Mouse (Mus musculus): ENCODE results near the gene Alkal2. TPM values are rescaled to one million over a fixed set of nuclear protein-coding genes. Genes with fewer than 3 reads are reported as not detected.
A peak's percentile ranks its signal among the peaks of the same experiment; 100 is the strongest.

The Alkal2 gene
- polyA plus RNA-seq, 1 experiment from 2014 or later = 0.82 TPM

GRCm38 (mm10) chr12:30883592-30883985 lies 533 bp upstream of the Alkal2 start:
- peak overlapping the region; percentile 54 for H3K9ac ChIP-seq (replicated peaks; ENCODE audit: low read depth, low read length)
- peaks cover 12% of the 10 kb centered on the region for H3K4me1 ChIP-seq (replicated peaks; ENCODE audit: control insufficient read depth, insufficient read depth, low read length)
- H3K4me3 ChIP-seq (replicated peaks; ENCODE audit: low read length) = peak overlapping the region; percentile 59
- peaks cover 43% of the 10 kb centered on the region for H3K27me3 ChIP-seq (replicated peaks; ENCODE audit: control insufficient read depth, insufficient read depth, low read length)
- 16% methylated on average over 4 of the region's 4 CpGs for WGBS
- no peaks in the 10 kb centered on the region for H3K36me3 ChIP-seq (ENCODE audit: control insufficient read depth, insufficient read depth)
- no peak for ATAC-seq
- 0 out of 2 replicates have a peak, but pooled peaks cover 3% of the 10 kb centered on the region for H3K9me3 ChIP-seq (ENCODE audit: control insufficient read depth, low read length)
- no peak overlapping the region for H3K27ac ChIP-seq (ENCODE audit: low read length)
- peak overlapping the region; percentile 99 for H3K4me2 ChIP-seq (ENCODE audit: low read length)

DNA sequence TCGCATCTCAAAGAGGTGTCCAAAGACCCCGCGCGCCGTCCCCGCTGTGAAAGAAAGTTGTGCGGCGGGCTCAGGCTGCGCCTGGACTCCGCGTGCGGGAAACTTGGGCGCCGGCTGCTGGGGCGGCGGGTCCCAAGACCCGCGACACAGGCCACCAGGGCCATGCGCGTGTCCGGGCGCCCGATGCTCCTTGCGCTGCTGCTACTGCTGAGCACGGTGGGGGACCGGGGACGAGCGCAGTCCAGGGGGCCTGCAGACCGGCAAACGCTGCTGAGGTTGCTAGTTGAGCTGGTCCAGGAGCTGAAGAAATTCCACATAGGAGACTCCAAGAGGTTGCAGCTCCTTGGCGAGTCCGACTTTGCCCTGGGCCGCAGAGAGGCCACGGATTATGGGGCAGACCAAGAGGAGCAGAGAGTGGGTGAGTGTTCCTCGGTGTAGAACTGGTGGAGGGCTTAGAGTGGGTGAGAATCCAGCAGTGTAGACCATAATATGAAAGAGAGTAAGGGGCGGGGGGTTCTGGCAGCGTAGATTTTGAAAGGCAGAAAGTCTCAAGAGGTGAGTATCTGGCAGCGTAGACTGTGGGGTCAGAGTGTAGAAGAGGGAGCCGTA lies 604 bp downstream of the Alkal2 start:
- Histone ChIP-seq H3K4me2 (ENCODE audit: low read length) (peak overlapping the region; percentile 99), H3K4me3 (replicated peaks; ENCODE audit: low read length) (peak overlapping the region; percentile 59), H3K27me3 (replicated peaks; ENCODE audit: control insufficient read depth, insufficient read depth, low read length) (peaks cover 43% of the 10 kb centered on the region), H3K27ac (ENCODE audit: low read length) (no peak overlapping the region), H3K9ac (replicated peaks; ENCODE audit: low read depth, low read length) (peak overlapping the region; percentile 54), H3K4me1 (replicated peaks; ENCODE audit: control insufficient read depth, insufficient read depth, low read length) (peaks cover 12% of the 10 kb centered on the region), H3K36me3 (ENCODE audit: control insufficient read depth, insufficient read depth) (no peaks in the 10 kb centered on the region), H3K9me3 (ENCODE audit: control insufficient read depth, low read length) (0 out of 2 replicates have a peak, but pooled peaks cover 3% of the 10 kb centered on the region)
- WGBS = 7% methylated on average over 36 of the region's 39 CpGs
- ATAC-seq = peak; percentile 55

DNA sequence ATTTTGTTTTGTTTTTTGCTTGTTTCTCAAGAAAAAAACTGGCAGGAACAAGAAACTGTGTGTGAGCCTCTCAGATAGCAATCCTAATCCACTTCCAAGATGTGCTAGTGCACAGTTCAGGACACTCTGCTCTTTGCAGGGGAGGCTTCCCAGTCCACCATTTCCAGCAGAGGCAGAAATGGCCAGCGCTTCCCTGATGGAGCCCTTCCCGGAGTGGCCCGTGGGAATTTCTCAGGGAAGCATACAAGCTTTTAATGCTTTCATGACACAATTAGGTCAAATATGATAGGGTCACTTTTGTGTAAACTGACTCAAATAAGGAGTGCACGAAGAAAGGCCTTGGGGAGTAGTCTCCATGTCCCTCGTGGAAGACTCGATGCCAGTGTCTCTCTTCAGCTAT lies 1.8 kb downstream of the Alkal2 start:
- H3K4me2 ChIP-seq (ENCODE audit: low read length) = no peak overlapping the region
- H3K9me3 ChIP-seq (ENCODE audit: control insufficient read depth, low read length) = 0 out of 2 replicates have a peak, but pooled peaks cover 3% of the 10 kb centered on the region
- peaks cover 12% of the 10 kb centered on the region for H3K4me1 ChIP-seq (replicated peaks; ENCODE audit: control insufficient read depth, insufficient read depth, low read length)
- no peak overlapping the region for H3K4me3 ChIP-seq (replicated peaks; ENCODE audit: low read length)
- no peak overlapping the region for H3K9ac ChIP-seq (replicated peaks; ENCODE audit: low read depth, low read length)
- H3K27ac ChIP-seq (ENCODE audit: low read length) = no peak overlapping the region
- ATAC-seq = no peak
- H3K27me3 ChIP-seq (replicated peaks; ENCODE audit: control insufficient read depth, insufficient read depth, low read length) = peaks cover 43% of the 10 kb centered on the region
- WGBS = 85% methylated on average over 6 of the region's 6 CpGs
- no peaks in the 10 kb centered on the region for H3K36me3 ChIP-seq (ENCODE audit: control insufficient read depth, insufficient read depth)

DNA sequence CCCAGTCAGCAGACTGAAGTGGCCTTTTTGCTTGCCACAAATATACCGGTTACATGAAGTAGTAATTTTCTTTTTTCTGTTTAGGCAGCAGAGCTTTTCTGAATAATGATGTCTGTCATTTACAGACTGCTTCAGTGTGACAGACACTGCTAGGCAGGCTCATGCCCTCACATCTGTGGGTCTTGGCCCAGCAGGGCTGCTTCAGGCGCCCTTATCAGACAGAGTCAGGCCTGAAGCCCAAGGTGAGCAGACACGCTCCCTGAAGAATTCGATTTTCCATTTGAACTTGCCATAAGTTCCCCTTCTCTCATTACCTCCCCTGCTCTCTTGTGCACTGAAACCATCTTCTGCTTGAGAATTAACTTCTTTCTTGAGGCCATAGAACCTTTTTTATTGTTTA lies 3.9 kb downstream of the Alkal2 start:
- no peak overlapping the region for H3K4me2 ChIP-seq (ENCODE audit: low read length)
- peaks cover 35% of the 10 kb centered on the region for H3K27me3 ChIP-seq (replicated peaks; ENCODE audit: control insufficient read depth, insufficient read depth, low read length)
- no peak overlapping the region for H3K9ac ChIP-seq (replicated peaks; ENCODE audit: low read depth, low read length)
- H3K4me3 ChIP-seq (replicated peaks; ENCODE audit: low read length) = no peak overlapping the region
- no peaks in the 10 kb centered on the region for H3K9me3 ChIP-seq (ENCODE audit: control insufficient read depth, low read length)
- H3K27ac ChIP-seq (ENCODE audit: low read length) = no peak overlapping the region
- H3K36me3 ChIP-seq (ENCODE audit: control insufficient read depth, insufficient read depth) = no peaks in the 10 kb centered on the region
- H3K4me1 ChIP-seq (replicated peaks; ENCODE audit: control insufficient read depth, insufficient read depth, low read length) = peaks cover 12% of the 10 kb centered on the region
- no peak for ATAC-seq
- 84% methylated on average over 4 of the region's 4 CpGs for WGBS

DNA sequence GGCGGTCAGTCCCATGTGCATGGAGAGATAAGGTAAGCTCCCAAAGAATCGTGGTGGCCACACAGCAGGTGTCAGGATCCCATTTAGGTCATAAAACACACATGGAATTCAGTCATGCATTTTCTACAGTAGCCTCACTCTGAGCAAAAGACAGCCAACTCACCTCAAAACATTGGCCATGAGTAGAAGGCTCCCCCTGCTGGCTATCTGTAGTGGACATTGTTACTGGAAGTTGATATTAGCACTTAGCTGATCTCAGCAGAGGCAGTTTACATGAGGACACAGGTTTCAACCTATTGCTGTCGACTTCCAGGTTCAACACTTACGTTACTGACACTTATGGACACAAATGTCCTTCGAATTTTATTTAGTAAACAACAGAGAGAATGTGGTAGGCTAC lies 5.9 kb downstream of the Alkal2 start:
- no peak overlapping the region for H3K9ac ChIP-seq (replicated peaks; ENCODE audit: low read depth, low read length)
- 46% methylated on average over 5 of the region's 5 CpGs for WGBS
- H3K4me1 ChIP-seq (replicated peaks; ENCODE audit: control insufficient read depth, insufficient read depth, low read length) = no peaks in the 10 kb centered on the region
- no peak for ATAC-seq
- no peak overlapping the region for H3K27ac ChIP-seq (ENCODE audit: low read length)
- H3K4me3 ChIP-seq (replicated peaks; ENCODE audit: low read length) = no peak overlapping the region
- H3K27me3 ChIP-seq (replicated peaks; ENCODE audit: control insufficient read depth, insufficient read depth, low read length) = peaks cover 17% of the 10 kb centered on the region
- no peaks in the 10 kb centered on the region for H3K9me3 ChIP-seq (ENCODE audit: control insufficient read depth, low read length)
- H3K4me2 ChIP-seq (ENCODE audit: low read length) = no peak overlapping the region
- no peaks in the 10 kb centered on the region for H3K36me3 ChIP-seq (ENCODE audit: control insufficient read depth, insufficient read depth)

GRCm38 (mm10) chr12:30891438-30891837 lies 7.3 kb downstream of the Alkal2 start:
- H3K4me3 ChIP-seq (replicated peaks; ENCODE audit: low read length) = no peak overlapping the region
- H3K9ac ChIP-seq (replicated peaks; ENCODE audit: low read depth, low read length) = no peak overlapping the region
- H3K27me3 ChIP-seq (replicated peaks; ENCODE audit: control insufficient read depth, insufficient read depth, low read length) = peaks cover 6% of the 10 kb centered on the region; the same call in 1 of the 2 replicates
- H3K4me1 ChIP-seq (replicated peaks; ENCODE audit: control insufficient read depth, insufficient read depth, low read length) = no peaks in the 10 kb centered on the region
- WGBS = 87% methylated on average over 7 of the region's 7 CpGs
- ATAC-seq = no peak
- H3K4me2 ChIP-seq (ENCODE audit: low read length) = no peak overlapping the region
- no peaks in the 10 kb centered on the region for H3K36me3 ChIP-seq (ENCODE audit: control insufficient read depth, insufficient read depth)
- no peak overlapping the region for H3K27ac ChIP-seq (ENCODE audit: low read length)
- no peaks in the 10 kb centered on the region for H3K9me3 ChIP-seq (ENCODE audit: control insufficient read depth, low read length)

- H3K27ac ChIP-seq (ENCODE audit: low read length) = no peak overlapping the region
- no peaks in the 10 kb centered on the region for H3K36me3 ChIP-seq (ENCODE audit: control insufficient read depth, insufficient read depth)
- no peak overlapping the region for H3K4me2 ChIP-seq (ENCODE audit: low read length)
- H3K9me3 ChIP-seq (ENCODE audit: control insufficient read depth, low read length) = no peaks in the 10 kb centered on the region
- H3K9ac ChIP-seq (replicated peaks; ENCODE audit: low read depth, low read length) = no peak overlapping the region
- H3K4me1 ChIP-seq (replicated peaks; ENCODE audit: control insufficient read depth, insufficient read depth, low read length) = no peaks in the 10 kb centered on the region
- no peak overlapping the region for H3K4me3 ChIP-seq (replicated peaks; ENCODE audit: low read length)
- no peak for ATAC-seq
- 95% methylated on average over 4 of the region's 4 CpGs for WGBS
- H3K27me3 ChIP-seq (replicated peaks; ENCODE audit: control insufficient read depth, insufficient read depth, low read length) = no peaks in the 10 kb centered on the region
Observed at GRCm38 (mm10) chr12:30897039-30897438, 12.9 kb downstream of the Alkal2 start.

DNA sequence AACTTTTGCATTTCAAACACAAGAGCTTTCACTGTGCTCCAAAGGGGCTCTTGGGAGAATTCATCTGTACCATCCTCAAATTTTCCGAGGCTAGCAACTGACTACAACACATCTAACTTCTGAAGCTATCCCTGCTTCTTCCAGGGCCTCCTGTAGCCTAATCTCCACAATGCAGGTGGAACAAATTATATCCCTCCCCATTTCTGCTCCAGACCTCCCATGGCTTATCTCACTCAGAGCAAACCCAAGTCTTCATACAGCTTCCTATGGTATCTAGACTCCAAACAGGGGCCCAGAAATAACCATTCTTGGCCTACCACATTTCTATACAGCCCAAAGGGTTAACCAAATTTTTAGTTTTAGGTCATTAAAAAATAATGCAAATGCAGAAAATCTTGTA lies 24.5 kb downstream of the Alkal2 start:
- H3K4me3 ChIP-seq (replicated peaks; ENCODE audit: low read length) = no peak overlapping the region
- ATAC-seq = no peak
- no peak overlapping the region for H3K9ac ChIP-seq (replicated peaks; ENCODE audit: low read depth, low read length)
- WGBS = 88% methylated on average over 1 of the region's 1 CpGs
- peaks cover 15% of the 10 kb centered on the region for H3K4me1 ChIP-seq (replicated peaks; ENCODE audit: control insufficient read depth, insufficient read depth, low read length)
- H3K36me3 ChIP-seq (ENCODE audit: control insufficient read depth, insufficient read depth) = peaks cover 1% of the 10 kb centered on the region
- H3K27me3 ChIP-seq (replicated peaks; ENCODE audit: control insufficient read depth, insufficient read depth, low read length) = no peaks in the 10 kb centered on the region
- no peak overlapping the region for H3K27ac ChIP-seq (ENCODE audit: low read length)
- no peak overlapping the region for H3K4me2 ChIP-seq (ENCODE audit: low read length)
- H3K9me3 ChIP-seq (ENCODE audit: control insufficient read depth, low read length) = no peaks in the 10 kb centered on the region

DNA sequence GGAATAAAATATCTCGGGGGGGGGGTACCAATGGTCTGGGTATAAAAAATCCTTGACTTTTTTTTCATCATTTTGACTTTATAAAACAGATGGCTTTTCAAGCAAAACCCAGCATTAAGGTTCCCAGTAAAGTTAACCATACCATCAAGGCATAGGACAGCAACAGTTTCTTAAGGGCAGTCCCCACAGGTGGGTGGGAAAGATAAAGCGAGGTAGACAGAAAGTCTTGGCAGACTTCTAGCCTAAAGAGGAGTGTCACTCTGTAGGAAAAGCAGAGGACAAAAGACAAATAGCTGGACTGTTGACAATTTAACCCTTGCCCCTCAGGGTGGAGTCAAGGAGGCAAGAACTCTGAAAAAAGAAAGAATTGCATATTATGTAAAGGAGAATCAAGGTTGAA lies 25.8 kb downstream of the Alkal2 start:
- 94% methylated on average over 2 of the region's 2 CpGs for WGBS
- Histone ChIP-seq H3K27me3 (replicated peaks; ENCODE audit: control insufficient read depth, insufficient read depth, low read length) (no peaks in the 10 kb centered on the region), H3K9me3 (ENCODE audit: control insufficient read depth, low read length) (no peaks in the 10 kb centered on the region), H3K4me2 (ENCODE audit: low read length) (no peak overlapping the region), H3K4me3 (replicated peaks; ENCODE audit: low read length) (no peak overlapping the region), H3K27ac (ENCODE audit: low read length) (no peak overlapping the region), H3K9ac (replicated peaks; ENCODE audit: low read depth, low read length) (no peak overlapping the region), H3K36me3 (ENCODE audit: control insufficient read depth, insufficient read depth) (no peaks in the 10 kb centered on the region), H3K4me1 (replicated peaks; ENCODE audit: control insufficient read depth, insufficient read depth, low read length) (peaks cover 15% of the 10 kb centered on the region)
- ATAC-seq = no peak

DNA sequence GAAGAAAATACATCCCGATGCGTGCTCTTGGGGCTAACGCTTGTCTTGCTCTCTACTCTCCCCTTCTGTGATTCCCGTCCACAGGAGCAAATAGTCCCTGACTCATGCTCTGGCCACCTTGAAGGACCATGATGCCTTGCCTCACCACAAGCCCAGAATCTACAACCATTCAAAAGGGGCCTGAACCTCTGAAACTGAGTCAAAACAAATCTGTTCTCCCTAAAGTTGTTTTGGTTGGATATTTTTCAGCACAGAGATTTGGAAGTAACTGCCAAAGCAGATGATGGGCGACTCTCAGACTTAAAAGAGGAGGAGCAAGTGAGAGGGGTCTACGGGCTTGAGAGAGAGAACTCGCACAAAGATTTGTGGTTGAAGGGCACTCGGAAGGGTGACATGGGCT lies 26.7 kb downstream of the Alkal2 start:
- no peaks in the 10 kb centered on the region for H3K9me3 ChIP-seq (ENCODE audit: control insufficient read depth, low read length)
- WGBS = 17% methylated on average over 8 of the region's 8 CpGs
- H3K36me3 ChIP-seq (ENCODE audit: control insufficient read depth, insufficient read depth) = no peaks in the 10 kb centered on the region
- peaks cover 15% of the 10 kb centered on the region for H3K4me1 ChIP-seq (replicated peaks; ENCODE audit: control insufficient read depth, insufficient read depth, low read length)
- peak overlapping the region; percentile 87 for H3K9ac ChIP-seq (replicated peaks; ENCODE audit: low read depth, low read length)
- ATAC-seq = no peak
- peak overlapping the region; percentile 84 for H3K4me3 ChIP-seq (replicated peaks; ENCODE audit: low read length)
- H3K27ac ChIP-seq (ENCODE audit: low read length) = peak overlapping the region; percentile 58
- peak overlapping the region; percentile 94 for H3K4me2 ChIP-seq (ENCODE audit: low read length)
- H3K27me3 ChIP-seq (replicated peaks; ENCODE audit: control insufficient read depth, insufficient read depth, low read length) = no peaks in the 10 kb centered on the region

All from forebrain, embryonic 16.5 days (tissue).